Mouse (Mus musculus) cortical plate, adult 2 months (tissue): Measurements from ENCODE around the gene Tmem86b.

Source experiments
- CTCF ChIP-seq: fragments of 200-500 bp; IDR thresholded peaks from 2 replicates; pipeline ENCODE4 v1.5.1; 2011; ENCODE audit warnings: mild to moderate bottlenecking, control low read depth, low read length; ENCODE audit not compliant: insufficient read depth; ENCODE audit errors: extremely low read depth
- POLR2A ChIP-seq: fragments of 200-500 bp; IDR thresholded peaks from 2 replicates; pipeline ENCODE4 v1.6.1; 2011; ENCODE audit warnings: mild to moderate bottlenecking, low read length, control low read depth; ENCODE audit not compliant: insufficient read depth; ENCODE audit errors: extremely low read depth

- TF ChIP-seq CTCF (no peak), POLR2A (no peak)
Observed at GRCm38 (mm10) chr7:4656818-4657217, 25.6 kb upstream of the Tmem86b start.
